In the genomic region with DNA sequence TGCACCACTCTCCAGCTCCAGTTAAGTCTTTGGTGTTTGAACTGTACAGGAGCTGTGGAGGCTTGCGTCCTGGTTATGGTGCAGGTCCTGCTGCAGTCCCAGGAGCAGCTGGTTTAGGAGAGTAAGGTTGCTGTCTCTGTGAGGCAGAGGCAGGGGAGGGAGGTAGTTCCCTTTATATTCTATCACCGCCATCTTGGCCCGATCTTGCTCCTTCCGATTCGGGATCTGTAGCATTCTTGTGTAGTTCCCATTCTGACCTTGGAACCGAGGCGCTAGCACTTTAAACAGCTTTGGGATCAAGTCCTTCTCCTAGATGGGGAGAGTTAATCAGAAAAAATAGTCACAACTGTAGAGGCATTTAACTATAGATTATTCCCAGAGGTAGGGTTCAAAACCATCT, we compare ENCODE assay signal across 8 mouse cellular contexts. TPM values are rescaled to one million over a fixed set of nuclear protein-coding genes. Genes with fewer than 3 reads are reported as not detected.
DNase-seq lines count a peak whose midpoint lies in the region; ATAC-seq lines count a peak whose summit lies in the region.

No protein-coding gene starts in this region.

- no peaks in the 10 kb centered on the region for H3K27me3 ChIP-seq in heart, embryonic 15.5 days
- no peaks in the 10 kb centered on the region for H3K27me3 ChIP-seq in hindbrain, embryonic 10.5 days (ENCODE audit: insufficient read depth, poor library complexity, severe bottlenecking)
- H3K27me3 ChIP-seq in midbrain, embryonic 13.5 days = no peaks in the 10 kb centered on the region

- peaks cover 17% of the 10 kb centered on the region for H3K36me3 ChIP-seq in heart, embryonic 15.5 days
- peaks cover 29% of the 10 kb centered on the region for H3K36me3 ChIP-seq in hindbrain, embryonic 10.5 days
- H3K36me3 ChIP-seq in midbrain, embryonic 13.5 days = peaks cover 18% of the 10 kb centered on the region

- no peak for ATAC-seq in heart, embryonic 15.5 days (replicated peaks; ENCODE audit: insufficient number of reproducible peaks, insufficient read depth, low FRiP score, low read depth)
- ATAC-seq in midbrain, embryonic 13.5 days = no peak
- no peak for ATAC-seq in frontal cortex, adult (ENCODE audit: low TSS enrichment)
- ATAC-seq in cerebellum, adult (ENCODE audit: insufficient number of reproducible peaks, low FRiP score, low TSS enrichment) = no peak

- peak overlapping the region; percentile 80 for H3K4me3 ChIP-seq in heart, embryonic 15.5 days
- peak overlapping the region; percentile 88 for H3K4me3 ChIP-seq in hindbrain, embryonic 10.5 days
- peak overlapping the region; percentile 67 for H3K4me3 ChIP-seq in midbrain, embryonic 13.5 days (replicated peaks)

- peaks cover 10% of the 10 kb centered on the region for H3K4me1 ChIP-seq in heart, embryonic 15.5 days (replicated peaks)
- peaks cover 15% of the 10 kb centered on the region for H3K4me1 ChIP-seq in hindbrain, embryonic 10.5 days (replicated peaks)
- peaks cover 10% of the 10 kb centered on the region for H3K4me1 ChIP-seq in midbrain, embryonic 13.5 days (replicated peaks)

- intact Hi-C loops in heart, postnatal 14 days (cut with DNase I) = loop anchor here (2.0 to 5.0 kb wide), 4 partner anchors 38 to 258 kb away; a partner anchor contains a TSS

- peak overlapping the region; percentile 68 for H3K4me2 ChIP-seq in heart, embryonic 15.5 days
- peak overlapping the region; percentile 62 for H3K4me2 ChIP-seq in midbrain, embryonic 13.5 days (replicated peaks)

- peak overlapping the region; percentile 93 for H3K9ac ChIP-seq in heart, embryonic 15.5 days
- peak overlapping the region; percentile 85 for H3K9ac ChIP-seq in midbrain, embryonic 13.5 days (replicated peaks)

- no peak for DNase-seq in heart, postnatal 14 days
- peak; percentile 61 for DNase-seq in R1 (ENCODE audit: low read depth, low spot score)
- DNase-seq in hindbrain, embryonic 10.5 days (ENCODE audit: low spot score) = no peak
- no peak for DNase-seq in testis, postnatal 10 days (ENCODE audit: low spot score)

- 70% methylated on average over 7 of the region's 7 CpGs for WGBS in heart, embryonic 15.5 days
- WGBS in hindbrain, embryonic 10.5 days = 90% methylated on average over 7 of the region's 7 CpGs
- 91% methylated on average over 7 of the region's 7 CpGs for WGBS in midbrain, embryonic 13.5 days

- H3K9me3 ChIP-seq in heart, embryonic 15.5 days (replicated peaks) = no peaks in the 10 kb centered on the region
- H3K9me3 ChIP-seq in hindbrain, embryonic 10.5 days = no peaks in the 10 kb centered on the region
- H3K9me3 ChIP-seq in midbrain, embryonic 13.5 days = no peaks in the 10 kb centered on the region

- H3K27ac ChIP-seq in heart, embryonic 15.5 days = no peak overlapping the region; the same call in 1 of the 2 replicates
- peak overlapping the region; percentile 95 for H3K27ac ChIP-seq in hindbrain, embryonic 10.5 days
- H3K27ac ChIP-seq in midbrain, embryonic 13.5 days = no peak overlapping the region

RNA-seq across cellular contexts. Expression of a gene that starts 1.1 kb away (rescaled TPM):
- polyA plus RNA-seq in heart, embryonic 15.5 days (2015; fragmentation: Nextera tagmentation; extraction: Ambion mirVana) = 180 and 222 TPM in 2 replicates
- total RNA-seq in heart, postnatal 14 days (2021) = 10 to 100 TPM; 96.0 to 96.7 TPM
- 298 and 325 TPM in 2 replicates for polyA plus RNA-seq in hindbrain, embryonic 10.5 days (2016; fragmentation: Nextera tagmentation; extraction: Ambion mirVana)
- polyA plus RNA-seq in midbrain, embryonic 13.5 days (2015; fragmentation: Nextera tagmentation; extraction: Ambion mirVana) = 201 and 217 TPM in 2 replicates

RNA-seq across cellular contexts. Expression of a gene that starts 22.4 kb away (rescaled TPM):
- 3.4 and 5.9 TPM in 2 replicates for polyA plus RNA-seq in heart, embryonic 15.5 days (2015; fragmentation: Nextera tagmentation; extraction: Ambion mirVana)
- total RNA-seq in heart, postnatal 14 days (2021) = 10 to 100 TPM; 18.0 to 21.1 TPM
- 9.3 and 13.4 TPM in 2 replicates for polyA plus RNA-seq in hindbrain, embryonic 10.5 days (2016; fragmentation: Nextera tagmentation; extraction: Ambion mirVana)
- 16.8 and 20.5 TPM in 2 replicates for polyA plus RNA-seq in midbrain, embryonic 13.5 days (2015; fragmentation: Nextera tagmentation; extraction: Ambion mirVana)

RNA-seq across cellular contexts. Expression of a gene that starts 57.8 kb away (rescaled TPM):
- 72.8 and 77.1 TPM in 2 replicates for polyA plus RNA-seq in heart, embryonic 15.5 days (2015; fragmentation: Nextera tagmentation; extraction: Ambion mirVana)
- 10 to 100 TPM; 41.6 to 42.5 TPM for total RNA-seq in heart, postnatal 14 days (2021)
- polyA plus RNA-seq in hindbrain, embryonic 10.5 days (2016; fragmentation: Nextera tagmentation; extraction: Ambion mirVana) = 57.8 and 59.2 TPM in 2 replicates
- 35.6 and 41.1 TPM in 2 replicates for polyA plus RNA-seq in midbrain, embryonic 13.5 days (2015; fragmentation: Nextera tagmentation; extraction: Ambion mirVana)
